Mouse (Mus musculus) heart, postnatal 0 days (tissue): Measurements from ENCODE around the gene Xpnpep1.

Source experiments
- CTCF ChIP-seq: IDR thresholded peaks from 2 replicates; pipeline ENCODE4 v1.5.1; 2016; ENCODE audit warnings: antibody characterized with exemption, control low read depth, low read depth
- EP300 ChIP-seq: IDR thresholded peaks from 2 replicates; pipeline ENCODE4 v1.6.1; 2016; ENCODE audit warnings: antibody characterized with exemption, low read depth

- peak; percentile 82 for TF ChIP-seq CTCF
- TF ChIP-seq EP300, result no peak
These were observed 31.9 kb downstream of the Xpnpep1 start for GRCm38 (mm10) chr19:53008020-53008705.
